Mouse (Mus musculus): ENCODE data around the gene Dph3. TPM values are rescaled to one million over a fixed set of nuclear protein-coding genes. Genes with fewer than 3 reads are reported as not detected.
"Not testable (repeated sequence)": the region's sequence is repeated elsewhere in the genome, so short reads cannot be mapped to it uniquely, and the experiment has no call there.

Gene Dph3
- total RNA-seq, 2 experiments from 2014 or later = 110 to 122 TPM

DNA sequence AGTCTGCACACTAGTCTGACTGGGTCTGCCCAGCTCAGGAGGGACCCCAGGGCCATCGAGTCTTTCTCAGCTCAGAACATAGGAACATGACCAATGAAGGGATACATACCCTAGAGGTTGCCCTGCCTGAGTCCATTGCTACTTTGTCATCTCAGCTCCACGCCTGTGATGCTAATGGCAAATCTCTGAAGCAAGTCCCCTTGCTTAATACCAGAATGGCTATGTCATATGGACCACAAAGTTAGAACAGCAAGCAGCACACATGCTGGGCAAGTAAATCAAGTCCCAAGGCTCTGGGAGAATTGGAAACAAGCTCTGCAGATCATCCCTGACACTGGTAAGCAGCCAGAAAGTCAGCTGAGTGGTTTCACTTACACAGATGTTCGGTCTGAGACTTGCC, 13.4 kb upstream of the Dph3 start:
- DNase-seq = no peak
- intact Hi-C loops (cut with DNase I) = no loop called here
- Histone ChIP-seq H3K27ac (no peak overlapping the region), H3K4me3 (no peak overlapping the region)
- no peak for TF ChIP-seq CTCF (IDR thresholded peaks at IDR 0.05)

DNA sequence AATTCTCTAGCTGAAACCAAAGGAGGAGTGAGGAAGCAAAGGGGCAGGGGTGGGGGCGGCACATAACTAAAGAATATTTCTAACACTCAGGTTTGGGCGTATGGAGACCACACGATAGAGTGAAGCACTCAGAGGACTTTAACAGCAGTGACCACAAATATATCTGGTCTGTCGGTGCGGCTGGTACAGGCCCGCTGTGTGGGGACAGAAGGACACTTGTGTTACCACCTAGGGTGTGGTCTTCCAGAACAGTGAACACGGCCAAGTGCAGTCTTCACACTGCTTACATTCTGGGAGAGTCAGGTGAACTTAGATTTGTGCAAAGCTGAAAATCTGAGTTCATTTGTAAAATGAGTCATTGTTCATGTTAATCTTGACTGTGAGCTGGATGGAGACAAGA, 12.2 kb upstream of the Dph3 start:
- intact Hi-C loops (cut with DNase I) = no loop called here
- no peak overlapping the region for H3K27ac ChIP-seq
- no peak overlapping the region for H3K4me3 ChIP-seq
- DNase-seq = no peak
- no peak for TF ChIP-seq CTCF (IDR thresholded peaks at IDR 0.05)

DNA sequence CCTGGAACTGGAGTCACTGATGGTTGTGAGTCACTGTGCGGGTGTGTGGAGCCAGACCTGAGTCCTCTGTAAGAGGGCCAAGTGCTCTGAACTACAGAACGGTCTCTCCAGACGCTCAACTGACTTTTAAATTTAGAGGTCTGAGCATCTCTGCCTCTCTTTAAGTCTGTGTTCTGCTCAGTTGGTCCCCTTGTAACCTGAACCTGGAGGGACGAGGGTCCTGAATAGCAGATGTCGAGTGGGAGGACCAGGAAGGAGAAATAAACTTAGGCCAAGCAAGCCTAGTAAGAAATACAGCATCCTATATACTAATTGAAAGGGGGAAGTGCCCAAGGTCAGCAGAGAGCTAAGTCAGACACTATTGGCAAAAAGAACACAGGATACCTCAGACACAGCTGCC, 11.2 kb upstream of the Dph3 start:
- no peak overlapping the region for H3K4me3 ChIP-seq
- no peak for DNase-seq
- no peak overlapping the region for H3K27ac ChIP-seq
- intact Hi-C loops (cut with DNase I) = no loop called here
- TF ChIP-seq CTCF (IDR thresholded peaks at IDR 0.05) = no peak

DNA sequence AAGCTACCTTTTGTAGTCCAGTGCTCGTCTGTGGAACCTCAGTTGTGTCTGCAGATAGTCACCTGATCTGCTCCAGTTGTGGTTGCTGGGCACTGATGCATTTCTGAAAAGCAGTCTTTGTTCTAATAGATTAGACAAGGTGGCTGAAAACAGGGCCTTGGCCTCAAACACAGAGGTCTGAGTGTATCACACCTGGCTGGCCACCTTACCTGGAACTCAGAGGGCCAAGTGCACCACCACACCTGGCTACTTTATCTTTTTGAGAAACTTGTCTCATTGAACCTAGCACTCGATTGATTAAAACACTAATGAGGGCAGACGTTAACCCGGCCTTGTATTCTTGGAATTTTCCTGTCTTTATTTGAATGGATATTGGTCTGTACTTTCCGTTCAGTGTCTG, 10.1 kb upstream of the Dph3 start:
- DNase-seq = no peak
- no peak for TF ChIP-seq CTCF (IDR thresholded peaks at IDR 0.05)
- intact Hi-C loops (cut with DNase I) = no loop called here
- Histone ChIP-seq H3K4me3 (no peak overlapping the region), H3K27ac (no peak overlapping the region)

DNA sequence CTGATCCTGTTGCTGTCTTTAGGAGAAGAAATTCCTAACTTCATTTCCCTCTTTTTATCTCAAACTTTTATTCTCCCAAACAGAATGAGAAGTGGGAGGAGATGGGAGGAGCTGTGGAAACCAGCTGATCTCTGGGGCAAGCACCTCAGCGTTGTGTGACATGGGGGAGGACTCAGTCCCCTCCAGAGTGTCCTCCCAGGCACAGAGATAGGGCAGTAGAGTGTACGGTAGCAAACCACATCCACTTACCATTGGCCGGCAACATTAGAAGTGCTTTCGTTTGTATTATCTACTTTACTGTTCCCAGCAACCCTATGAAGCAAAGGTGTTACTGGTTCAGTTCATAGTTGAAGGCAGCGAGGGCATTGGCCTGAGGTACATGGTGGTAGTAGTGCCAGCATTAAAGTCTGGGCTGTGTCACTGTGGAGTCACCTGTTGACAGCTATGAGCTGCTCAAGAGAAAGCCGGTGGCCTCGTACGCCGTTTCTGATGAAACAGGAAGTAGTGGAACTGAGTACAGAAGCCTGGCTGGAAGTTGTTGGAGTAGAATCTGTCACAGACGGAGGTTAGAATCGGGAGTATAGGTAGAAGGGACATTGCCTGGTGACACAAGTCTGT, 8.1 kb upstream of the Dph3 start:
- TF ChIP-seq CTCF (IDR thresholded peaks at IDR 0.05) = no peak
- intact Hi-C loops (cut with DNase I) = no loop called here
- no peak for DNase-seq
- no peak overlapping the region for H3K4me3 ChIP-seq
- no peak overlapping the region for H3K27ac ChIP-seq

DNA sequence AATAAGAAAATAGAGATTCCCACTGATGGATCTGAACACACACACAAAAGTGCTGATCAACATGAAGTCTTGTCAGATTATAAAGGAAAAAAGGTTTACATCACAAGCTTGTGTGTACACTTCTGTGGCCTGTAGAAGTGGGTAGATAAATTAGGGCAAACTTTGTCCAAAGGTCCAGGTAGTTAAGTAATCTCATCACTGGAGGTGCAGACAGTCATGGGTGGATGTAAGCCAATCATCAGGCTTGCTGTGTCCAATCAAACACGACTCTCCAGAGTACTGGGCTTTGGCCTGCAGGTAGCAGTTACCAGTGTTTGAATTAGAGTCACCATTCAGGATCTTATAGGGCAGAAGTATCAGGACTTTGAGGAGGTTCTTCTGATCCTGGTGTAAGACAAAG, 7.5 kb upstream of the Dph3 start:
- Histone ChIP-seq H3K27ac (no peak overlapping the region), H3K4me3 (no peak overlapping the region)
- DNase-seq = no peak
- intact Hi-C loops (cut with DNase I) = no loop called here
- no peak for TF ChIP-seq CTCF (IDR thresholded peaks at IDR 0.05)

DNA sequence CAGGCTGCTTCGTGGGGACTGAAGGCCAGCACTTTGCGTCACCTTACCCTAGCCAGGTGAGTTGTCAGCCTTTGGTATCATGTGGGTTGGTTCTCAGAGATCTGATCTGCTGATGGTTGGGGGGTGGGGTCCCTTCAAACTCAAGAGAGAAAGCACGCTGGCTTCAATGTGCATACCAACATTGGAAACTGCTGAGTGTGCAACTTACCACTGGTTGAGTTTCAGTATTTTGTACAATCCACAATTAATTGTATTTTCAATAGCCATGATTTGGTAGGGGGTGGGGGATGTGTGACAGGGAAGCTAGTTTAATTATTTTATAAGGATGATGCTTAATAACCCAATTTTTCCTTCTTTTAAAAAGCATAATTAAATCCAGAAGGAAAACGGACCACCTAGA, 6.2 kb upstream of the Dph3 start:
- Histone ChIP-seq H3K27ac (no peak overlapping the region), H3K4me3 (no peak overlapping the region)
- intact Hi-C loops (cut with DNase I) = no loop called here
- TF ChIP-seq CTCF (IDR thresholded peaks at IDR 0.05) = no peak
- no peak for DNase-seq

DNA sequence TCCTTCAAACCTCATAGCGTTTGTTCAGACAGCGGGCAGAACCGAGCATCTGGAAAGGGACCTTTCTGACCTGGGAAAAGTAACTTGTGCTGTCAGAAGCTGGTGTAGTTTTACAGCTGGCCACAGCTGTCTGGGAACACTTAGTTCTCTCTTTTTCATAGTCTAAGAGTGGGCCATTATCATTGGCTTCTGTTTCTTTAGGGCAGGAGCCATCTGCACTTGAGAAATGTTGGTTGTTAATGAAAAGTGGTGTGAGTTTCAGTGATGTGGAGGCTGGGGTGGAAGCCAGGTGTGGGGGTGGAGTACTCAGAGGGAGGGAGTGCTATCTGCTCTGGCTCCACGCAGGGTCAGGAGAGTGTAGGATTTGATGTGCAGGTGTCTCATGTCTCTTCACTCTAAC, 5.6 kb upstream of the Dph3 start:
- Histone ChIP-seq H3K27ac (no peak overlapping the region), H3K4me3 (no peak overlapping the region)
- TF ChIP-seq CTCF (IDR thresholded peaks at IDR 0.05) = no peak
- DNase-seq = no peak
- intact Hi-C loops (cut with DNase I) = no loop called here

DNA sequence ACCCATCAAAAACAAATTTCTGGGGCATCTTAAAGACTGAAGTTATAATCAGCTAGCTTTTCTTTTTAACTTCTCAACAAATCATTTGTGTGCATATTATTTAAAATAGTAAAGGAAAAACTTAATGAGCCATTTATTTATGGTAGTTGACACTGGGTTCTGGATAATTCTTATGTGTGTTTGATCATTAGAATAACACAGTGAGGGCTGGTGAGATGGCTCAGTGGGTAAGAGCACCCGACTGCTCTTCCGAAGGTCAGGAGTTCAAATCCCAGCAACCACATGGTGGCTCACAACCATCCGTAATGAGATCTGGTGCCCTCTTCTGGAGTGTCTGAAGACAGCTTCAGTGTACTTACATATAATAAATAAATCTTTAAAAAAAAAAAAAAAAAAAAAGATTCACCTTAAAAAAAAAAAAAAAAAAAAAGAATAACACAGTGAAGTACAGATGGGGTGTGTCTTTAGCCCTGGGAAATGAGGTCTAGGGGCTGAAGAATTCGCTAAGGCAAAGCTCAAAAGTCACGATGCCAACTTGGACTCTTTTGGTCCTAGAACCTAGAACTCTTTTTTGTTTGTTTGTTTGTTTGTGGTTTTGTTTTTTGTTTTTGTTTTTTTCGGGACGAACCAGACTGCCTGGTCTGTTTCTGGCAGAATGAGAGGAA, 2.2 kb upstream of the Dph3 start:
- not testable (repeated sequence) for DNase-seq, H3K27ac ChIP-seq, H3K4me3 ChIP-seq
- intact Hi-C loops (cut with DNase I) = loop anchor here (5.0 to 10.0 kb wide), 2 partner anchors 593 to 700 kb away; partner anchors contain the start of genes Eaf1 and Mettl6

DNA sequence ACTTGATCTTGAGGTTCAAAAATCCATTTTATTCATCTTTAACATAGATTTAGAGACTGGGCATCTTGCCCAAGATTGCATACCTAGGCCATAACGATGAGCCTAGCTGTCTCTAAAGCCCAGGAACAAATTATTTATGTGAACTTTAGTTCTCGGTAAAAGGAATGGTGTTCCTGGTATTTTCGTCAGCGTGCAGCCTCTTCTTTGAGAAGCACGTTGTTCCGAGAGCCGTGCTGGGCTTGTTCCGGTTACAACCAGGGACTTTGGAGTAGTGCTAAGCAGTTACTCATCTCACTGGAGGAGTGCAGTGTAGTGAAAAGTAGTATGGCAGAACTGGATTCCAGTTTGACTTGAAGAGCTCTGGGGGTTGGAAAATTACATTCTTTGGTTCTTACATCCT, 697 bp upstream of the Dph3 start:
- Histone ChIP-seq H3K4me3 (peak overlapping the region; percentile 72), H3K27ac (peak overlapping the region; percentile 94)
- no peak for DNase-seq
- intact Hi-C loops (cut with DNase I) = loop anchor here (5.0 to 10.0 kb wide), 2 partner anchors 591 to 699 kb away; partner anchors contain the start of genes Eaf1 and Mettl6
- no peak for TF ChIP-seq CTCF (IDR thresholded peaks at IDR 0.05)

DNA sequence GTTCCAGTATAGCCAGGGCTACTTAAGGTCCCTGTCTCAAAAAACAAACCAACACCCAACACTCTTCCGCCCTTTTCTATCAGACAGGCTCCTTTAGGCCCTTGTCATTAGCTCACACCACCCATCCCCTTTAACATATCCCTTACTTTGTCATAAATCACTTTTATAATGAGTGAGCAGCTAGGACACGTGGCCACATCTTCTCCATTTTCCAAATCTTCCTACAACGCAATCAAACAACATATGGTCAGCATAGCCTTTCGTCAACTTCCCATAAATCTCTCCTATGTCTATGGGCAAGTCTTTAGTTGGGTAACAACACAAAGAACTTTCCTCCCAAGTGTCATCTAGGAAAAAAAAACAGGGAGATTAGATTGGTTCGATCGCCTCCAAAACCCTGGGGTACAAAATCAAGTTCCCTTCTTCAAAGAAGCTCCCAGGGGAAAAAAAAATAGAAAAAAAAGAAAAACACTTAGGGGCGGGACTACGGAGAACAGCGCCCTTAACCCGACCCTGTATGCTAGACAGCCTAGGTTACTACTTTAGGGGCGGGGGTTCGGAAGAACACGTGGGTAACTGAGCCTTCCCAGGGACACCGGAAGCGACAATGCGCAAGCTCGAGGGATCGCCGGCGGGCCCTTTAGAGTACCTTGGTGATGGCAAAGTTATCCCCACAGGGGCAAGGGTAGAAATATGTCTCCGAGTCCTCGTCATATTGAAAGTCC, 606 bp downstream of the Dph3 start, which contains the start of gene Oxnad1:
Oxnad1 (plus strand) TSS at position 614 of the 725 bp plus-strand sequence.
- peak within 1 kb of the TSS; percentile 94 for H3K27ac ChIP-seq
- no peak for TF ChIP-seq CTCF (IDR thresholded peaks at IDR 0.05)
- intact Hi-C loops (cut with DNase I) = loop anchor here (5.0 to 10.0 kb wide), 2 partner anchors 590 to 698 kb away; partner anchors contain the start of genes Eaf1 and Mettl6
- no peak for DNase-seq
- H3K4me3 ChIP-seq = peak within 1 kb of the TSS; percentile 72

DNA sequence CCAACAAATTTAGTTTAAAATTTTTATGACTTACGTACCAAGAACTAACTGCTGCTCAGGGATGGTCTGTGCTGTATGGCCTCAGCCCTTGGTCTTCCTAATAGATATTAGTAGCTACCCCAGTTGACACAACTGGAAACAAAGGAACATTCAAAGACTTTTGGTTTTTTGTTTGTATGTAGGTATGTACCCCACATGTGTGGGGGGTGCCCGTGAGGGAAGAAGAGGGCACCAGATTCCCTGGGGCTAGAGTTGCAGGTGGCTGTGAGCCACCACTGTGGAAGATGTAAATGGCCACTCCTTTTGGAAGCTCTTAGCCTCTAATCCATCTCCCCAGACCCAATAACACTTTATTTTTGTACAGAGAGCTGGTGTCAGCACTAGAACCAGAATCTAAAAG, 2.1 kb downstream of the Dph3 start:
- no peak for DNase-seq
- intact Hi-C loops (cut with DNase I) = loop anchor here (10.0 kb wide), 1 partner anchor 589 kb away; the partner anchor contains the start of genes Eaf1 and Mettl6
- H3K4me3 ChIP-seq = no peak overlapping the region

DNA sequence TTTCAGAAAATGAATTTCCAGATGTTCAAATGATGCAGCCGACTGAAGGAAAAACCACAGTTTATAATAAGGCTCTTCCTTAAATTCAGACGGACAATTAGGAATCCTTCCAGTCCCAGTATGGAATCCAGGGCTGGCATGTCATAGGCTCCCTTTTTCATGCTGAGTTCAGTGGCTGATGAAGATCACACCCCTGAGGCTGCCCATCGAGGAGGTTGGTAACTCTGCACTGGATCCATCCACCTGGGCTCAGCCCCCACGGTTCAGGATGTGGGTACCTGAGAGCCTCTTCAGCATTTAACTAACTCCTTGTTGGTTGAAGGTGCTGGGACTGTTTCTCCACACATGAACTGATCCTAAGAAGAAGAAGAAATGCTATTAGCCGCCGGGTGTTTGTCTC, 2.6 kb downstream of the Dph3 start:
- intact Hi-C loops (cut with DNase I) = loop anchor here (10.0 kb wide), 1 partner anchor 588 kb away; the partner anchor contains the start of genes Eaf1 and Mettl6
- Histone ChIP-seq H3K27ac (no peak overlapping the region), H3K4me3 (no peak overlapping the region)
- TF ChIP-seq CTCF (IDR thresholded peaks at IDR 0.05) = no peak
- no peak for DNase-seq

More for the DNA sequence above, 2.1 kb downstream of the Dph3 start:
- H3K27ac ChIP-seq = no peak overlapping the region
- TF ChIP-seq CTCF (IDR thresholded peaks at IDR 0.05) = no peak

Data from gastrocnemius, adult 2 months (tissue).